In genomic region chr10:117637062-117637744, GRCm38 (mm10) we compare ENCODE assay signal across 11 mouse cellular contexts. TPM values are rescaled to one million over a fixed set of nuclear protein-coding genes. Genes with fewer than 3 reads are reported as not detected.
DNase-seq lines count a peak whose midpoint lies in the region; ATAC-seq and TF ChIP-seq lines count a peak whose summit lies in the region.
"Had no signal": no experiment of that assay in that cellular context is flagged by ENCODE, and none has a peak within 500 bp of the region (broad histone marks: within the 10 kb centered on the region; RNA-seq: fewer than 3 reads in every experiment).

No protein-coding gene starts in this region.

- H3K4me3 ChIP-seq in liver, postnatal 0 days (ENCODE audit: low read depth, low read length), result no peak overlapping the region
- H3K4me3 ChIP-seq in liver, embryonic 12.5 days, result no peak overlapping the region
- H3K4me3 ChIP-seq: myocyte had no signal

- no peak overlapping the region for H3K27ac ChIP-seq in liver, postnatal 0 days (ENCODE audit: low read depth)
- H3K27ac ChIP-seq in liver, embryonic 12.5 days, result no peak overlapping the region

- TF ChIP-seq EP300 in liver, postnatal 0 days (IDR thresholded peaks at IDR 0.05; ENCODE audit: low read depth), result no peak

- H3K9me3 ChIP-seq in liver, postnatal 0 days (ENCODE audit: low read length), result no peaks in the 10 kb centered on the region
- no peaks in the 10 kb centered on the region for H3K9me3 ChIP-seq in liver, embryonic 12.5 days (replicated peaks)

- H3K36me3 ChIP-seq in liver, postnatal 0 days (replicated peaks; ENCODE audit: insufficient read depth, low read length), result peaks cover 4% of the 10 kb centered on the region; the same call in 1 of the 2 replicates
- no peaks in the 10 kb centered on the region for H3K36me3 ChIP-seq in liver, embryonic 12.5 days

- no peaks in the 10 kb centered on the region for H3K27me3 ChIP-seq in liver, postnatal 0 days (ENCODE audit: insufficient read depth, low read length)
- H3K27me3 ChIP-seq in liver, embryonic 12.5 days (replicated peaks), result peaks cover 6% of the 10 kb centered on the region; the same call in 1 of the 2 replicates

- WGBS in liver, postnatal 0 days (ENCODE audit: insufficient replicate concordance), result 71% methylated on average over 9 of the region's 9 CpGs
- 56% methylated on average over 9 of the region's 9 CpGs for WGBS in liver, embryonic 12.5 days (ENCODE audit: insufficient replicate concordance)

- peak; percentile 50 for TF ChIP-seq CTCF in liver, postnatal 0 days (IDR thresholded peaks at IDR 0.05; ENCODE audit: low read depth)

- 0 out of 2 replicates have a peak, but pooled peaks cover 3% of the 10 kb centered on the region for H3K4me1 ChIP-seq in liver, postnatal 0 days (ENCODE audit: insufficient read depth)
- peaks cover 14% of the 10 kb centered on the region for H3K4me1 ChIP-seq in liver, embryonic 12.5 days

- DNase-seq in frontal cortex, postnatal 14 days (ENCODE audit: low spot score in 2 of 2), result no peak
- DNase-seq in liver, postnatal 0 days, result no peak
- peak; percentile 48 for DNase-seq in R1 (ENCODE audit: low read depth, low spot score)
- DNase-seq in induced T-regulatory cell, adult 2 months (ENCODE audit: low read depth), result peak; percentile 57
- no peak for DNase-seq in cerebellum, adult 18-20 months
- DNase-seq: cerebellum, postnatal 14 days; heart, postnatal 4 days; kidney, postnatal 14 days had no signal

- no peak overlapping the region for H3K4me2 ChIP-seq in liver, postnatal 0 days (ENCODE audit: low read depth, low read length)
- H3K4me2 ChIP-seq in liver, embryonic 12.5 days, result no peak overlapping the region

- ATAC-seq in frontal cortex, adult (ENCODE audit: low TSS enrichment), result peak; percentile 55; the same call in 1 of the 2 replicates
- ATAC-seq in liver, postnatal 0 days, result no peak
- no peak for ATAC-seq in liver, embryonic 12.5 days

- H3K9ac ChIP-seq in liver, postnatal 0 days (replicated peaks), result no peak overlapping the region
- no peak overlapping the region for H3K9ac ChIP-seq in liver, embryonic 12.5 days

RNA-seq across cellular contexts. Expression of gene Cpm, which starts 7.9 kb away (rescaled TPM):
- 7.0 and 7.7 TPM in 2 replicates for polyA plus RNA-seq in liver, postnatal 0 days (2015; fragmentation: Nextera tagmentation; extraction: Ambion mirVana)
- polyA plus RNA-seq in liver, embryonic 12.5 days (2016; fragmentation: Nextera tagmentation; extraction: Ambion mirVana), result 29.8 and 30.7 TPM in 2 replicates

Comparison
In these comparisons a context has a peak if more than half of its experiments do, and no peak if none do; other contexts are left out.
1. DNase-seq: peak in R1 (single experiment) and induced T-regulatory cell, adult 2 months (single experiment); none in frontal cortex, postnatal 14 days (0 of 2), liver, postnatal 0 days (single experiment) and cerebellum, adult 18-20 months (0 of 2).